Mouse (Mus musculus) spleen, adult 12 weeks (tissue): ENCODE results near the gene Nrn1.

Experiments used
- DNase-seq: peaks from one replicate; pipeline ENCODE4 v3.0.0; 2022; ENCODE audit warnings: low spot score

Nrn1 gene

DNA sequence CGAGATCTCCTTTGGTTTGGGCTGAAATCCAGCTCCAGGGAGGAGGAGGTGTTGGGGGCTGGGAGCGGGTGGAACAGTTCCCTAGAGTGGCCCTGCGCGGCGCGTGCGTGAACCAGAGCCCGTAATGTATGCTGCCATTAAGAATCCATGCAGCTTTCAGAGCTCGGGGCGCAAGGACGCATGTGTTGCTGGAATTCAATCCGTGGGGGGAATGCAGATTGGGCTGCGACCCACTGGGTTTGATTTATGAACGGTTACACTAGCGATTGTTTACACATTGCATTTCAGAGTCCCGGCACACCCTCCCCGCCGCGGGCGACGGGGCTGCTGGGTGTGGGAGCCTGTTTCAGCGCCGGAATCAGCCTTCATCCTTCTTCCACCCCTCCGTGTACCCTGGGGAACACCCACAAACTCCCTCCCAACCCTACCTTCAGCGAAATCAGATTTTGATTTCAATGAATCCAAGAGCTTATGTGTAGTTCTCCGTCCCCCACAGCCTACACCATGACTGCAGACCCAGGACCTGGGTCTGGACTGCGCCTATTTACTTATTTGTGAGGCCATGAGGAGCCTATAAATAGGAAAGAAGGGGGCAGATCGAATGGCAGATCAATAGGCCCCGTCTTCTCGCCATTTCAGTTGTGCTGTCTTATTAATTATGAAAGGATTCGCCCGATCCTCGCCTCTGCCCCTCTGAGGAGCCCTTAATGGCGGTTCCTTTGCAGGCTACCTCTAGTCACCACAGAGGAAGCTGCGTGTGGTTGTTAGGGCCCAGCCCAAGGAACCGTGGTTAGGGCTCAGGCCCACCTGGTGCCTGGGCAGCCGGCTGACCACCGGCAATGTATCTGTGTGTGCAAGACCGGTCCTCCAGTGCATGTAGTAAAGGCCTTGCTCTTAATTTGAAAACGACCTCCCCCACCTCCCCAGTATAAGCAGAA, 10.1 kb downstream of the Nrn1 start:
- DNase-seq: no peak

DNA sequence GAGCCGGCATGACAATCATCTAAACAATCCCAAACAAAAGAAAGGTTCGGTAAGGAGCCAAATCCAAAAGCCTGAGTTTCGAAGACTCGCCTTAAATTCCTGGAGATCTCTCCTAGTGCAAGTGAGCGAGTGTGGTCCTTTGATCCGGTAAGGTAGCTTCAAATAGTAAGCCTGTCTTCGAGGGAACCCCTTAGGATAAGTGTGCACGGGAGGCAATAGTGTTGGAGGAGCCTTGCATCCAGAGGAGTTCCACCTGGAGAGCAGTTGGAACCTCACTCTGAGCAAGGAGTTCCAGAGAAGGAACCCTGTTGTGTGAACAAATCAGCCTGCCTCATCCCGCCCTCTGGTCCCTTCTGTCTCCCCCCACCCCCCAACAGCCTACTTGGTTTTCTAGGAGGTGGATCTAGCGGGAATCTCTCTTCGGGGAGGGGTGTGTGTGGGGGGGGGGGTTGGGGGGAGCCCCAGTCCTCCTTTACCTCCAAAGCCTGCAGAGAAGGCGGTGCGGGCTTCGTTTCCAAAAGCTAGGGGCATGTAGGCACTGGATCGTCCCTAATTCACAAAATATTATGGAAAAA, 11.1 kb downstream of the Nrn1 start:
- no peak for DNase-seq

DNA sequence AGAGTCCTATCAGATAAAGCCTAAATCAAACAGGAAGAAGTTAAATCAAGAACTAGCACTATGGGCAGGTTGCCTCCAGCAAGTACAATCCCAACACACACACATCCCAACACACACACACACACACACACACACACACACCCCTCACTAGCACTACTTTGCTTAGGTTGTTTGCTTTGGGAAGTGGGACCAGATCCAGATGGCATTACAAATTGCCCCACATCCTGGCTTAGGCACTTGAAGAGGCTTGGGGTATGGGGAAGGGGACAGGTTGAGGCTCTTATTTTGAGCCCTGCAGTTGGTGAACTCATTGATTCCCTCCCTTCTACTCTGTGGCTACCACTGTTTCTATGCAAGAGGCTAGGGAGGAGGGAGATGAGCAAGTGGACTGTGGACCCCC, 12.6 kb downstream of the Nrn1 start:
- no peak for DNase-seq

DNA sequence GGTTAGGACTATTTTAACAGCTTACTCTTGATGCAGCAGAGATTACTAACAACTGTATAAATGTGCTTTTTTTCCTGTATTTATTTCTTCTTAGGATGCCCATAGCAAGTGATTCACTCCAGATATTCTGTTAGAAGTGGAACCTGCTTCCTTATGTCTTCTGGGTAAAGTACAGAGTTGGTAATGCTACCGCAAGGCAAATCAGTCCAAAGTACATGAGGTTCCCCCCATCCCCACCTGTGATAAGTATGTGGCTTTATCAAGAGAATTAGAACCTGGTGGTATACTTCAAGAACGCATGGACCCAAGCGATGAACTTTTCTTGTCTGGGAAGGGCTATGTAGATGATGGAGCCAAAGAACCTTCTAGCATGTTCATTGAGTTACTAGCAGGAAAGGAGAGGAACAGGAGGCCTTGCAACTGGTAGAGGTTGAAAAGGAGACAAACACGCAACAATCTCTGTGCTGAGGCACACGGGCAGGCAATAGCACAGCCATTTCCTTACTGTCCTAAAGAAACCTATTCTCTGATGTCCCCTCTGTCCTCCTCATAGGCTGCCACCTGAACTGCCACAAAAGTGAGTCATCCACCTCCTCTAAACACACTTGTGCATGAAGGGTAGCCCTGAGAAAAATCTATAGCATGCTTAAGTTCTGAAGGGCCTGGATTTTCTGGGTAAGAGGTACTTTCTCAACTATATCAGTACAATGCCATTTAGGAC, 14.5 kb downstream of the Nrn1 start:
- no peak for DNase-seq

DNA sequence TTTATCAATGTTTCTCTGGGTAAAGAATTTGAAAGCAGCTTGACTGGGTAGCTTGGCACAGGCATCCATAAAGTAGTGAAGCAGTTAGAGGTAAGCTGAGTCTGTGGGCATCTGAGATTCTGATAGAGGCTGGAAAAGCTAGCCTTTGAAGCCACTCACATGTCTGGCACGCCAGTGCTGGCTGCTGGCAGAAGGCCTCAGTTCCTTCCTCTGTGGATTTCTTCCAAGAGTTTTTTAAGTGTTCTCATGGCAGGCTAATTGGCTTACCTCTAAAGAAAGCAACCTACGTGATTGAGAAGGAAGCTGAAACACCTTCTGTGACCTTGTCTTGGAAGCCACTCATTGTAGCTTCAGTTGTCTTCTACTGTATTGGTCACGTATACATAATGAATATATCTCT, 17.6 kb downstream of the Nrn1 start:
- DNase-seq: no peak

DNA sequence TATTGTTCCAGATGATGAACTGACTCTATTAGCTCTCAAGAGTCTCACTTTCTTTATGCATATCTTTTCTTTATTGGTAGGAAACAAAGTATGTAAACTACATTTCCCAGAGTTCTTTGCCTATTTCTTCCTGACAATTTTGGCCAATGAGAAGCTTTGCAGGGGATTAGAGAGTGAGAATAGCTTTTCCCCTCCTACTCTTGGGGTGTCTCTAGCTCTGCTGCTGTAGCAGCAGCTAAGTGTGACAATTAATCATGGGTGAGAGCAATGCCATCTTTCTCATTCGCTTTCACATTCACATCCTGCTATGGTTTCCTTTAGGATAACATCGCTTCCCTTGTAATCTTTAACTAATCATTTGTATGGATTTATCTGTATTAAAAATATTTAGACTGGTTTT, 18.2 kb downstream of the Nrn1 start:
- no peak for DNase-seq

DNA sequence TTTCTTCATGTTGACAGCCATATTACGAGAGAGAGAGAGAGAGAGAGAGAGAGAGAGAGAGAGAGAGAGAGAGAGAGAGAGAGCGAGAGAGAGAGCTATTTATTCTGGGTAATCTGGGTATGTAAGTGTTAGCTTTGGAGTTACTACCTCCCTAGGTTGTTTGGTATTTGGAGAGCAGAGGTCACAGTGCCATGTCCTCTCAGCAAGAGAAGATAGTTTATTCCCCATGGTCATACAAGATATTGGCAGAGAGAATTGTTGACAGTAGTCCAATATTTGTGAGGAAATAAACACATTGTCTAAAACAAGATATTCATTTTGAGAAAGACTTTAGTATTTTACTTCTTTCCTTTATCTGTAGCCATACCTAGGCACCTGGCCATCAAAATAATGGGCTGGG, 20.8 kb downstream of the Nrn1 start:
- no peak for DNase-seq

DNA sequence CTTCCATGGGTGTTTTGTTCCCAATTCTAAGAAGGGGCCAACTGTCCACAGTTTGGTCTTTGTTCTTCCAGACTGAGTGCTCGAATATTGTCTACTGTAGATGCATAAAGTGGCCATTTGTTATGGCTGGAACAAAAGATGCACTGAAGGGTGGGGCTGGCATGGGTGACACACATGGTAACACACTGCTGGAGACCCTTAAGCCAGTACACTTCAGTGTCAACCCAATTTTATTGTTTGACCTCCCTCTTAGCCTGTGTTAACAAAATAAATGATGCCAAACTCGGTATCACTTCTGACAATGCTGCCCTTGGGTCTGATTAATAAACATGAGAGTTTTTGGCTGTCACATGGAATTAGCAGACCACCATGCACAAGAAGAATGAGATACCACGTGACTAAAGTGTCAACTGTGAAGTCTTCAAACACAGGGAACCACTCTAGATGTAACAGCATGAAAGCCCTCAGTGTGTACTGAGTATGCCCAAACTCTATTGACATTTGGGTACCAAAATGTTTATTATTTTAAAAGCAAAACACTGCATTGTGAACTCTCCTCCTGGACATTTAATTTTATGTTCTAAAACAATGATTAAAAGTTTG, 27.7 kb downstream of the Nrn1 start:
- no peak for DNase-seq

DNA sequence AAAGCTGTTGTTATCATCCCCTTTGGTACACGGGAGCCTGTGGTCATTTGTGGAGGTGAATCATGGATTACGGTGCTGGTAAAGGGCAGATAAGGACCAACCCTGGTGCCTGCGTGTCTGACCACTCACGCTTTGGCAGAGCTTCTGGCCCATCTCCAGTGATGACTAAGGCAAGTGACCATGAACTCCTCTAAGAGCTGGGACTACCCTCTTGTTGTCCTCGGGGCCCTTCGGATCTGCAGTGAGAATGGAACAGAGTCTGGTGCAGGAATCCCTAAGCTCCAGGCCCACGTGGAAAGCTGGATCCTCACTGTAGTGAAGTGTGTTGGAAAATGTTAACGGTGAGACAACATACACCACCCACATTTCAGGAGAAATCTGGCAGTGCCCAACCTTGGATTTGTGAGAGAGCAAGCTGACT, 38.6 kb downstream of the Nrn1 start:
- DNase-seq: no peak

DNA sequence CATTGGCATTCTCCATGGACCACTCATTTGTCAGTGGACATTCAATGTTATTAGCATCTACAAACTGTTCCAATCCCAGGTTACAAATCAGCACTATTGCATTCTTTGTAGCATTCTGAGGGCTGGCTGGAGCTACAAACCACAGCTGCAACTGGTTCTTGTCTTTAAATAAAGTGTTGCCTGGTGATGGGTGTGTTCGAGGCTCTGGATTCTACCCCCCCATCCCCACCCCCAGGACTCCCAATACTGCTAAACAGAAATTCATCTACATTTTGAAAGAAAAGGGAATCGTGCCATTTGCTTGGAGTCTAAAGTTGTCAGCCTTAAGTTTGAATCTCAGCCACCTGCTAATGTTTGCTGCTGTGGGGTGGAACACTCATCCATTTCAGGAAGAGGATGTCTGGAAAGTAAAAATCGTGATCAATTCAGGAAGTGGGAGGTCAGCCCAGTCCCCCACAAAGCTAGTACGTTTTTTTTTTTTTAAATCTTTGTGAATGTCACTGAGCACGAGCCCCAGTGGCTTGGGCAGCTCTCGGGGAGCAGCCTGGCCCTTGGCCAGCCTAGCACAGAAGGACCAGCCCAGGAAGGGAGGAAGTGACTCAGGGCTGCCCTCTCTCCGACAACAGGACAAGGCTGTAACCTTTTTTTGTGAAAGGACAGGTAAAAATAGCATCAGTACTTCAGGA, 39.3 kb downstream of the Nrn1 start:
- no peak for DNase-seq

DNA sequence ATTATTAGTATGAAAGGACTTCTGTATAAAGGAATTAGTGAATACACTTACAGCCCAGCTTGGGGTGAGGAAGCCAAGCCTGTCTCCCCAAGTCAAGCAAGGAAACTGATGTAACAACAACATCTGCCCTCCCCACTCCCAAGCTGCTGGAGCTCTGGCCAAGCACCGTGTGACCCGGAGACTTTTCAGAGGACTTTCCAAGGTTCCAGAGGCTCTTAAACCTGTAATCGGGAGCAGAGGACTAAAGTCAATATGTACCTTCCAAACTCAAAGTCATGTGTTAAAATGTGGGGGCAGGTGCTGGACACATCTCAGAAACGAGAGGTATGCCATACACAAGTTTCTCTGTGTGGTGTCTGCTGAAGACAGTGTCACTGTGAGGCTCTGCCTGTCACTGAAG, 51.4 kb downstream of the Nrn1 start:
- DNase-seq: no peak

DNA sequence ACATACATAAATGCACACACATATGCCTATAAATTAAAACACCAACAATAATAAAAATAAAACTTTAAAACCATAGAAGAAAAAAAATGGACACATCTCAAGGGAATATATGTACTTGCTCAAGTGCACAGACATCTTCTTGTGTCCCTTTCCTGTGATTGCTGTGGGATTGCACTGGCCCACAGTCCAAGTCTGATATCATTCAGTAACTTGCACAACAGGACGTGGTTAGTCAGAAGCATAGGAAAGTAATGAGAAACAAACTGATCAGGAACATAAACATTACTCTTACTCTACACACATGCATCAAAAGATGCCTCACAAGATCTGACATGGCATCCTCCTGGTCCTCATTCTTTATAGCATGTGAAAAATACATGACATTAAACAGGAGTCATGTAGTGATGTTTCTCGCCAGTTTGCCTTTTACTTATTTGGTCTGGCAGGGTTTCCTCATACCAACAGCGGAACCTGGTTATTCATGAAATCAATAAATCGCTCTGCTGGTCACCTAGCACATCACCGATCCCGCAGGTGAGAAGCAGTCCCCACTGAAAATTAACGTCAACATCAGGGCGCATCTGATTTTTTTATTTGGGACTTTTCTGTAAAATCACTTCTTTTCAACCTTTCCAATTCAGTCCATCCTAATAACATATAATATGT, 54.1 kb downstream of the Nrn1 start:
- DNase-seq: no peak

DNA sequence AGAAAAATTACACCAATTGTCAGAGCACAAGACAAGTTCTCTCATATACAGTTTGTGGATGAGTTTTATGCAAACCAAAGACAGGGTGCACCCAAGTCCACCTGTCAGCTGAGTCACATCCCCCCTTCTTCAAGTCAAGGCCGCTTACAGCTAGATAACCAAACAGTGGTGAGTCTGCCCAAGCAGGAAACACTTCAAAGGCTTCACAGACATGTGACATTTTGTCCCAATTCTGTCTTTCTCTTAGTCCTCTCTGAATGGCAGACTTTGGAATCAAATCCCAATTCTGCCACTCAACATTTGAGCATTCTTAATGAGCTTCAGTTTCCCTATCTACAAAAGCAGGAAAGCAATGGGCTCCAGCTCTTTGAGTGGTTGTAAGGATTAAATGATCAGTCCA, 55.6 kb downstream of the Nrn1 start:
- DNase-seq: no peak
